Mouse (Mus musculus) myocyte (in vitro differentiated cells): ENCODE measurements around the gene Srsf12. TPM values are rescaled to one million over a fixed set of nuclear protein-coding genes. Genes with fewer than 3 reads are reported as not detected.

Experiments
- H3K27me3 ChIP-seq: one replicate; pipeline ENCODE4 v1.6.1; 2011; ENCODE audit not compliant: control insufficient read depth, insufficient read depth, insufficient read length
- H3K36me3 ChIP-seq: one replicate; pipeline ENCODE4 v1.6.1; 2011; ENCODE audit not compliant: control insufficient read depth, insufficient read depth
- H3K4me2 ChIP-seq: one replicate; pipeline ENCODE4 v1.6.1; 2011; ENCODE audit warnings: low read depth, control low read depth
- H3K4me3 ChIP-seq: one replicate; pipeline ENCODE4 v1.5.1; 2011; ENCODE audit warnings: mild to moderate bottlenecking, control low read depth, moderate library complexity
- H3K79me2 ChIP-seq: one replicate; pipeline ENCODE4 v1.6.1; 2011; ENCODE audit not compliant: control insufficient read depth, insufficient read depth
- H3ac ChIP-seq: one replicate; pipeline ENCODE4 v1.6.1; 2011; ENCODE audit not compliant: control insufficient read depth, insufficient read length
- CEBPB ChIP-seq: IDR thresholded peaks from 2 replicates; pipeline ENCODE4 v1.6.1; 2011; ENCODE audit warnings: mild to moderate bottlenecking, moderate library complexity; ENCODE audit not compliant: poor library complexity, insufficient read depth, severe bottlenecking
- E2F4 ChIP-seq: IDR thresholded peaks from one replicate; pipeline ENCODE4 v1.6.1; 2011; ENCODE audit warnings: mild to moderate bottlenecking, control low read depth, moderate library complexity; ENCODE audit not compliant: insufficient read depth
- MAX ChIP-seq: IDR thresholded peaks from one replicate; pipeline ENCODE4 v1.6.1; 2011; ENCODE audit warnings: low read depth, mild to moderate bottlenecking, control low read depth
- MYOD1 ChIP-seq, 3 experiments: IDR thresholded peaks; one replicate each; pipeline ENCODE4 v1.6.1; 2011; ENCODE audit warnings: control low read depth in 2 of 3, low read depth in 2 of 3, mild to moderate bottlenecking in 2 of 3, moderate library complexity in 1 of 3; ENCODE audit not compliant: insufficient read length in 2 of 3, control insufficient read depth in 1 of 3
- MYOG ChIP-seq, 3 experiments: IDR thresholded peaks; one replicate each; pipeline ENCODE4 v1.6.1; 2011; ENCODE audit warnings: control low read depth in 2 of 3, low read depth in 2 of 3, mild to moderate bottlenecking in 2 of 3; ENCODE audit not compliant: insufficient read length in 2 of 3, control insufficient read depth in 1 of 3, insufficient read depth in 1 of 3
- POLR2A ChIP-seq: IDR thresholded peaks from one replicate; pipeline ENCODE4 v1.6.1; 2011; ENCODE audit warnings: low read depth, mild to moderate bottlenecking, control low read depth, moderate library complexity; ENCODE audit not compliant: insufficient read length
- POLR2AphosphoS2 ChIP-seq: IDR thresholded peaks from one replicate; pipeline ENCODE4 v1.6.1; 2011; ENCODE audit warnings: low read depth, control low read depth; ENCODE audit not compliant: insufficient read length
- REST ChIP-seq: IDR thresholded peaks from one replicate; pipeline ENCODE4 v1.6.1; 2011; ENCODE audit warnings: mild to moderate bottlenecking, control low read depth, moderate library complexity; ENCODE audit not compliant: insufficient read depth, insufficient read length
- SRF ChIP-seq: IDR thresholded peaks from one replicate; pipeline ENCODE4 v1.6.1; 2011; ENCODE audit warnings: low read depth; ENCODE audit not compliant: control insufficient read depth, insufficient read length
- TCF12 ChIP-seq: IDR thresholded peaks from one replicate; pipeline ENCODE4 v1.6.1; 2011; ENCODE audit warnings: mild to moderate bottlenecking, control low read depth; ENCODE audit not compliant: poor library complexity, insufficient read depth, severe bottlenecking
- TCF3 ChIP-seq: IDR thresholded peaks from one replicate; pipeline ENCODE4 v1.6.1; 2011; ENCODE audit warnings: low read depth, control low read depth; ENCODE audit not compliant: insufficient read length
- USF1 ChIP-seq: IDR thresholded peaks from one replicate; pipeline ENCODE4 v1.6.1; 2011; ENCODE audit warnings: low read depth, mild to moderate bottlenecking, control low read depth, moderate library complexity
- polyA plus RNA-seq: library from polyadenylated mRNA; unstranded; fragments of >200 nt; fragmentation: generic; extraction: Trizol; gene quantifications from one replicate; pipeline ENCODE4 v1.2.1, GENCODE M21; 2012; ENCODE audit warnings: missing spikeins

The Srsf12 gene
- polyA plus RNA-seq, 1 experiment, result not detected

DNA sequence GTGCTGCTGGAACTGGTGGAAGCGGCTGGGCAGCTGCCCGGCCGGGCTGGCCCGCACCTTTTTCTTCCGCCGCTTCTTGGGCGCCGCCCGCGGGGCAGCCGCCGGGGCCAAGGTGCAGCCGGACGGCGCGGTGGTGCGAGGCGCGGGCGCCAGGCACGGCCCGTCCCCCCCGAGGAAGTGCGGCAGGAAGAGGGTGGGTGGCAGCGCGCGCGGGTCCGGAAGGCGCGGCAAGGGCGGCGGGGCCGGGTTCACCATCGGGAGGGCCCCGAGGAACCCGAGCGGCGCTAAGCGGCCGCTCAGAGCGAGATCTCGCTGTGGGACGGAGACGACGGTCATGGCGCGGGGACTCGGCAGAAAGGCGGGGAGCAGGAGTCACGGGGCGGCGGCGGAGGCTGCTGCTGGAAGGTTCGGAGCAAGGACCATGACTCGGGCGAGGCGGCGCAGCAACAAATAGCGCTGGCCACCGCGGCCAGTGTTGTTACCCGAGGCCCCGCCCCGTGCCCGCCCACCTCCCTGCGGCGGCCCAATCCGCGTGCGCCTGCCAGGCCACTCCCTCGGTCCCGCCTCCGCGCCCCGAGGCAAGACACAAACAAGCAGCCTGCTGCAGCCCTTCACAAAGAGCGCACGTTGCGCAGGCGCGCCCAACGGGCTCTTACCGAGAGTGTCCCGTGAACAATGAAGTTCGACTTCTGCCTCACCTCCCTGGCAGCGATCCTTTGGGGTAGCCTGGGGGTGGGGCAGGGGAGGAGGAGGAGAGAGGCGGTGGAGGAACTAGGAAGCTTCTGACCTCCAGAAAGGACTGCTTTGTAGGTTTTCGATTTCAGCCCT lies 39.5 kb downstream of the Srsf12 start:
- H3K79me2 ChIP-seq, result peaks cover 29% of the 10 kb centered on the region
- peaks cover 29% of the 10 kb centered on the region for H3K36me3 ChIP-seq
- H3K27me3 ChIP-seq, result no peaks in the 10 kb centered on the region
- peak overlapping the region; percentile 52 for H3K4me3 ChIP-seq
- peak overlapping the region; percentile 81 for H3ac ChIP-seq
- peak; percentile 98 for TF ChIP-seq POLR2A
- peak; percentile 40 for TF ChIP-seq REST
- peak in 2 of 3 experiments; percentile 22 to 23 for TF ChIP-seq MYOG (IDR thresholded peaks at IDR 0.05; ENCODE audit: control insufficient read depth in 1 of 3, insufficient read depth in 1 of 3, insufficient read length in 2 of 3, low read depth in 2 of 3)
- no peak for TF ChIP-seq E2F4
- peak; percentile 23 for TF ChIP-seq SRF
- no peak for TF ChIP-seq USF1
- TF ChIP-seq POLR2AphosphoS2, result peak; percentile 99
- peak overlapping the region; percentile 98 for H3K4me2 ChIP-seq

DNA sequence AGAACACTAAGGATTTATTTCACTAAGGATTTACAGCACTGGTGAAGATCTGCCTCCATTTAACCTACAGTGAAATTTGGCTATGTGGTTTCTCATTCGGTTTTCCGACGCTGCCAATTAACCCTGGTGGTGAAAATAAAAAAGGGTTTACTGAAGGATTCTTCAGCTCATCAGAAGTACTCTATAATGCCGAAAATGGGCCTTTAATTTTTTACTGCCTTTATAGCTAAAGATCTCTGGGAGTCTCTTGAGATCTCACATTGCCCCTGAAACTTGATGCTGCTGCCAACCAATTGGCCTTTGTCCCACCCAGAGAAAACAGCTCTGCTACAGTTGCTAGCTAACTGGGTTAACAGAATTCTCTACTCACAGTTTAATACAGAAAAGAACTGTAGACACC lies 40.1 kb downstream of the Srsf12 start:
- TF ChIP-seq TCF12 (no peak), USF1 (no peak), MYOD1 (IDR thresholded peaks at IDR 0.05; ENCODE audit: control insufficient read depth in 1 of 3, insufficient read length in 2 of 3, low read depth in 2 of 3) (no peak), E2F4 (no peak), POLR2AphosphoS2 (no peak), REST (no peak), MAX (no peak), MYOG (IDR thresholded peaks at IDR 0.05; ENCODE audit: control insufficient read depth in 1 of 3, insufficient read depth in 1 of 3, insufficient read length in 2 of 3, low read depth in 2 of 3) (no peak), POLR2A (no peak), TCF3 (no peak), CEBPB (no peak), SRF (no peak)
- Histone ChIP-seq H3K27me3 (no peaks in the 10 kb centered on the region), H3K4me2 (peak overlapping the region; percentile 98), H3K4me3 (peak overlapping the region; percentile 52), H3K79me2 (peaks cover 29% of the 10 kb centered on the region), H3ac (peak overlapping the region; percentile 81), H3K36me3 (peaks cover 27% of the 10 kb centered on the region)

- Histone ChIP-seq H3K27me3 (no peaks in the 10 kb centered on the region), H3K36me3 (peaks cover 18% of the 10 kb centered on the region), H3K4me2 (peak overlapping the region; percentile 98), H3ac (no peak overlapping the region), H3K79me2 (peaks cover 25% of the 10 kb centered on the region), H3K4me3 (no peak overlapping the region)
- TF ChIP-seq TCF3 (no peak), MYOD1 (IDR thresholded peaks at IDR 0.05; ENCODE audit: control insufficient read depth in 1 of 3, insufficient read length in 2 of 3, low read depth in 2 of 3) (no peak), REST (no peak), MYOG (IDR thresholded peaks at IDR 0.05; ENCODE audit: control insufficient read depth in 1 of 3, insufficient read depth in 1 of 3, insufficient read length in 2 of 3, low read depth in 2 of 3) (no peak), POLR2A (no peak), CEBPB (no peak), TCF12 (no peak), MAX (no peak), POLR2AphosphoS2 (no peak), E2F4 (no peak), SRF (no peak), USF1 (no peak)
Measured at GRCm38 (mm10) chr4:33249716-33250230, 41.0 kb downstream of the Srsf12 start.

DNA sequence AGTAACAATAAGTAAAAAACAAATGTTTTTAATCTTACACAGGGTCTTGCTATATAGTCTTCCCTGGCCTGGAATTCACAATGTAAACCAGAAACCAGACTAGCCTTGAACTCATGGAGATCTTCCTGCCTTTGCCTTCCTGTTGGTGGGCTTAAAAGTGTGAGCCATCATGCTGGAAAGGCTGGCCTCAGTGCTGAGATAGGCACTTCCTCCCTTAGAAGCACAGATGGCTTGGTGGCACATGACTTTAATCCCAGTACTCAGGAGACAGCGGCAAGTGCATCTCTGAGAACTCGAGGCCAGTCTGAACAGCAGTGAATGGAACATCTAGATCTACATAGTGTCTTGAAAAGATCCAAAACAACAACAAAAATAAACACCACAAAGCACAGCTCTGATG lies 42.1 kb downstream of the Srsf12 start:
- TF ChIP-seq SRF, result no peak
- no peak for TF ChIP-seq POLR2A
- TF ChIP-seq TCF12, result no peak
- TF ChIP-seq TCF3, result no peak
- no peak for TF ChIP-seq CEBPB
- TF ChIP-seq POLR2AphosphoS2, result no peak
- TF ChIP-seq E2F4, result no peak
- TF ChIP-seq USF1, result no peak
- no peak for TF ChIP-seq MYOD1 (IDR thresholded peaks at IDR 0.05; ENCODE audit: control insufficient read depth in 1 of 3, insufficient read length in 2 of 3, low read depth in 2 of 3)
- TF ChIP-seq REST, result no peak
- TF ChIP-seq MYOG (IDR thresholded peaks at IDR 0.05; ENCODE audit: control insufficient read depth in 1 of 3, insufficient read depth in 1 of 3, insufficient read length in 2 of 3, low read depth in 2 of 3), result no peak
- TF ChIP-seq MAX, result no peak
- Histone ChIP-seq H3K27me3 (no peaks in the 10 kb centered on the region), H3K36me3 (peaks cover 7% of the 10 kb centered on the region), H3ac (no peak overlapping the region), H3K79me2 (peaks cover 15% of the 10 kb centered on the region), H3K4me2 (no peak overlapping the region), H3K4me3 (no peak overlapping the region)
